Mouse (Mus musculus) liver, embryonic 14.5 days (tissue): ENCODE measurements around the gene Pla2g16.

Experiments used
- CTCF ChIP-seq: IDR thresholded peaks from 2 replicates; pipeline ENCODE4 v1.5.1; 2016; ENCODE audit warnings: antibody characterized with exemption, low read depth, control low read depth
- EP300 ChIP-seq: IDR thresholded peaks from 2 replicates; pipeline ENCODE4 v1.6.1; 2016; ENCODE audit warnings: antibody characterized with exemption, low read depth

DNA sequence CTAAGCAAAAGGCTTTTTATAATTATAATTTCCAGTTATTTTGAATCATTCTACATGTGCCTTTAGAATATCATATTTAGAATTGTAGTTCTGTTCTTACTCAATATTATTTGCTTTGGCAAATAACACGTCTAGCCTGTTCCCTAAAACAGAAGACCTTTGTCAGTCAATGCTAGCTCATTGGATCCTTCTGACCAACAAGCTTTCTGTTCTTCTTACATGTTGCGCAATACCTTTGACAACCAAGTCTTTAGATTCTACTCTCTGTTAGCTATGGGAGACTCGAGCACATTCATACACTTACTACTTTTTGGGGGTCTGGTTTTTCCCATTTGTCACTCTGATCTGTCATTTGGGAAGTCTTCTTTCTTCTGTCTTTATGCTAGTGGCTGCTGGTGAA is 35.6 kb upstream of the Pla2g16 start:
- TF ChIP-seq CTCF (no peak), EP300 (no peak)
